23 mouse cellular contexts compared by ENCODE assay signal in the genomic region with DNA sequence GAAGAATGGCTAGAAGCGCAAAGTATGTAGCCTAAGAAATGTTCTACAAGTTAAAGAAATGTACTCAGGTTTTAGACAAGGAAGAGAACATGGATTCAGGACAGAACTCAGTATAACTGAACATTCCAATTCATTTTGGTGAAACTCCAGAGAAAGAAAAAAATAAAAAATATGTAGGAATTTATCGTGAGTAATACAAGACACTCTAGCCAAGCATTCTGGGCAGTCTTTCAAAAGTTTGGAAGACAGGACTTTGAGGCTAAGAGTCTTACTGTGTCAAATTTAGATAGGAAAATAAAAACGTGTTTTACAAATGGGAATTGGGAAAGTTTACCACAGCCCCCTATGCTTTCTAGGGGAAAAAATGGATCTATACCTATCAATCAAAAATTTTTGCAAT. TPM values are rescaled to one million over a fixed set of nuclear protein-coding genes. Genes with fewer than 3 reads are reported as not detected.
DNase-seq lines count a peak whose midpoint lies in the region; ATAC-seq and TF ChIP-seq lines count a peak whose summit lies in the region.
"Had no signal": no experiment of that assay in that cellular context is flagged by ENCODE, and none has a peak within 500 bp of the region (broad histone marks: within the 10 kb centered on the region; RNA-seq: fewer than 3 reads in every experiment).

No protein-coding gene starts in this region.

- no peak overlapping the region for H3K27ac ChIP-seq in hindbrain, postnatal 0 days
- no peak overlapping the region for H3K27ac ChIP-seq in hindbrain, embryonic 11.5 days (ENCODE audit: low read depth, low read length)
- no peak overlapping the region for H3K27ac ChIP-seq in midbrain, embryonic 11.5 days (ENCODE audit: low read depth, low read length)
- H3K27ac ChIP-seq in midbrain, embryonic 14.5 days (replicated peaks; ENCODE audit: low read depth, low read length): no peak overlapping the region
- peak overlapping the region; percentile 86 for H3K27ac ChIP-seq in embryonic fibroblast, embryonic 13.5 days (ENCODE audit: insufficient read depth, low read length)
- H3K27ac ChIP-seq: forebrain, embryonic 15.5 days; gastrocnemius, adult 2 months; layer of hippocampus, adult 2 months had no signal

- no peaks in the 10 kb centered on the region for H3K36me3 ChIP-seq in hindbrain, postnatal 0 days (ENCODE audit: insufficient read depth, low read length)
- no peaks in the 10 kb centered on the region for H3K36me3 ChIP-seq in hindbrain, embryonic 11.5 days (ENCODE audit: control insufficient read depth, insufficient read depth, low read length)
- H3K36me3 ChIP-seq in midbrain, embryonic 11.5 days (ENCODE audit: control insufficient read depth, insufficient read depth, low read length): no peaks in the 10 kb centered on the region
- no peaks in the 10 kb centered on the region for H3K36me3 ChIP-seq in midbrain, embryonic 14.5 days (ENCODE audit: control insufficient read depth, insufficient read depth, low read length)
- H3K36me3 ChIP-seq: forebrain, embryonic 15.5 days; heart, embryonic 12.5 days had no signal

- H3K4me2 ChIP-seq in hindbrain, postnatal 0 days (ENCODE audit: low read depth, low read length): no peak overlapping the region
- no peak overlapping the region for H3K4me2 ChIP-seq in hindbrain, embryonic 11.5 days (replicated peaks; ENCODE audit: low read depth, low read length)
- no peak overlapping the region for H3K4me2 ChIP-seq in midbrain, embryonic 11.5 days
- H3K4me2 ChIP-seq in midbrain, embryonic 14.5 days (ENCODE audit: low read length): no peak overlapping the region
- H3K4me2 ChIP-seq: forebrain, embryonic 15.5 days; heart, embryonic 12.5 days; liver, embryonic 11.5 days had no signal

- 77% methylated on average over 3 of the region's 3 CpGs for WGBS in hindbrain, postnatal 0 days
- 90% methylated on average over 3 of the region's 3 CpGs for WGBS in hindbrain, embryonic 11.5 days
- 89% methylated on average over 3 of the region's 3 CpGs for WGBS in midbrain, embryonic 11.5 days
- 84% methylated on average over 3 of the region's 3 CpGs for WGBS in midbrain, embryonic 14.5 days

- no peak for TF ChIP-seq POLR2A in embryonic fibroblast, embryonic 13.5 days (IDR thresholded peaks at IDR 0.05; ENCODE audit: low read depth, low read length)

- no peak for TF ChIP-seq CTCF in hindbrain, postnatal 0 days (IDR thresholded peaks at IDR 0.05; ENCODE audit: low read depth)
- no peak for TF ChIP-seq CTCF in embryonic fibroblast, embryonic 13.5 days (IDR thresholded peaks at IDR 0.05; ENCODE audit: borderline replicate concordance, insufficient read depth, low read length)

- no peak overlapping the region for H3K4me3 ChIP-seq in hindbrain, postnatal 0 days (ENCODE audit: low read length)
- no peak overlapping the region for H3K4me3 ChIP-seq in hindbrain, embryonic 11.5 days (ENCODE audit: low read depth, low read length)
- no peak overlapping the region for H3K4me3 ChIP-seq in midbrain, embryonic 11.5 days (ENCODE audit: low read depth, low read length)
- no peak overlapping the region for H3K4me3 ChIP-seq in midbrain, embryonic 14.5 days (replicated peaks; ENCODE audit: low read depth, low read length)
- H3K4me3 ChIP-seq in embryonic fibroblast, embryonic 13.5 days (ENCODE audit: insufficient read depth, low read length): no peak overlapping the region
- H3K4me3 ChIP-seq: forebrain, embryonic 15.5 days; gastrocnemius, adult 2 months; heart, embryonic 12.5 days; layer of hippocampus, adult 2 months had no signal

- no peak overlapping the region for H3K9ac ChIP-seq in hindbrain, postnatal 0 days (replicated peaks; ENCODE audit: low read length)
- H3K9ac ChIP-seq in hindbrain, embryonic 11.5 days (ENCODE audit: low read depth, low read length): no peak overlapping the region
- H3K9ac ChIP-seq in midbrain, embryonic 11.5 days (ENCODE audit: low read length): no peak overlapping the region
- H3K9ac ChIP-seq in midbrain, embryonic 14.5 days (replicated peaks; ENCODE audit: low read length): no peak overlapping the region
- H3K9ac ChIP-seq: forebrain, embryonic 15.5 days; heart, embryonic 12.5 days had no signal

- H3K4me1 ChIP-seq in hindbrain, postnatal 0 days (ENCODE audit: insufficient read depth, low read length): no peaks in the 10 kb centered on the region
- H3K4me1 ChIP-seq in hindbrain, embryonic 11.5 days (replicated peaks; ENCODE audit: control insufficient read depth, insufficient read depth, low read length): no peaks in the 10 kb centered on the region
- H3K4me1 ChIP-seq in midbrain, embryonic 11.5 days (ENCODE audit: control insufficient read depth, insufficient read depth, low read length): no peaks in the 10 kb centered on the region
- H3K4me1 ChIP-seq in midbrain, embryonic 14.5 days (ENCODE audit: control insufficient read depth, insufficient read depth, low read length): no peaks in the 10 kb centered on the region
- H3K4me1 ChIP-seq in embryonic fibroblast, embryonic 13.5 days (ENCODE audit: control insufficient read depth, insufficient read depth, low read length): 0 out of 2 replicates have a peak, but pooled peaks cover 2% of the 10 kb centered on the region
- H3K4me1 ChIP-seq: forebrain, embryonic 15.5 days; heart, embryonic 12.5 days had no signal

- ATAC-seq in hindbrain, postnatal 0 days: no peak
- no peak for ATAC-seq in hindbrain, embryonic 11.5 days (ENCODE audit: low FRiP score)
- no peak for ATAC-seq in midbrain, embryonic 11.5 days (ENCODE audit: low FRiP score)
- ATAC-seq in midbrain, embryonic 14.5 days (ENCODE audit: low FRiP score, low TSS enrichment): no peak
- ATAC-seq: forebrain, embryonic 15.5 days; midbrain, embryonic 16.5 days had no signal

- no peaks in the 10 kb centered on the region for H3K9me3 ChIP-seq in hindbrain, postnatal 0 days (ENCODE audit: low read length)
- H3K9me3 ChIP-seq in hindbrain, embryonic 11.5 days (ENCODE audit: control insufficient read depth, low read length): no peaks in the 10 kb centered on the region
- no peaks in the 10 kb centered on the region for H3K9me3 ChIP-seq in midbrain, embryonic 11.5 days (ENCODE audit: control insufficient read depth, low read length)
- H3K9me3 ChIP-seq in midbrain, embryonic 14.5 days (ENCODE audit: control insufficient read depth, low read length): no peaks in the 10 kb centered on the region
- H3K9me3 ChIP-seq: forebrain, embryonic 15.5 days; heart, embryonic 12.5 days had no signal

- H3K27me3 ChIP-seq in hindbrain, postnatal 0 days (ENCODE audit: insufficient read depth, low read length): no peaks in the 10 kb centered on the region
- H3K27me3 ChIP-seq in hindbrain, embryonic 11.5 days (ENCODE audit: control insufficient read depth, insufficient read depth, low read length): no peaks in the 10 kb centered on the region
- H3K27me3 ChIP-seq in midbrain, embryonic 11.5 days (ENCODE audit: control insufficient read depth, insufficient read depth, low read length): no peaks in the 10 kb centered on the region
- no peaks in the 10 kb centered on the region for H3K27me3 ChIP-seq in midbrain, embryonic 14.5 days (ENCODE audit: control insufficient read depth, insufficient read depth, low read length)
- H3K27me3 ChIP-seq: forebrain, embryonic 15.5 days; heart, embryonic 12.5 days had no signal

- peak; percentile 9 for DNase-seq in hindbrain, postnatal 0 days (ENCODE audit: low spot score)
- DNase-seq in hindbrain, embryonic 11.5 days (ENCODE audit: low spot score): no peak
- peak; percentile 28 for DNase-seq in midbrain, embryonic 11.5 days (ENCODE audit: low spot score, missing footprints)
- no peak for DNase-seq in midbrain, embryonic 14.5 days
- DNase-seq in skeletal muscle tissue, adult 2 months (ENCODE audit: low read depth, low spot score): peak; percentile 63
- no peak for DNase-seq in frontal cortex, postnatal 36 days (ENCODE audit: low spot score in 2 of 2)
- DNase-seq: adrenal gland, postnatal 10 days; cerebellum, adult 9-10 months; gastrocnemius, adult 2 months; retina, postnatal 1 day; right cerebral cortex, postnatal 4 days; thymus, postnatal 25 days had no signal

RNA-seq across cellular contexts. Expression of a gene that starts 18.9 kb away (rescaled TPM):
- not detected in 2 replicates for total RNA-seq in hindbrain, postnatal 0 days (2014; rRNA removed)
- polyA plus RNA-seq in hindbrain, postnatal 0 days (2015; fragmentation: Nextera tagmentation; extraction: Ambion mirVana): not detected in 2 replicates
- polyA plus RNA-seq in hindbrain, embryonic 11.5 days (2014; fragmentation: Nextera tagmentation; extraction: Ambion mirVana): not detected in 2 replicates
- polyA plus RNA-seq in midbrain, embryonic 11.5 days (2014; fragmentation: Nextera tagmentation; extraction: Ambion mirVana): not detected in 2 replicates
- not detected in 2 replicates for polyA plus RNA-seq in midbrain, embryonic 14.5 days (2014; fragmentation: Nextera tagmentation; extraction: Ambion mirVana)
- polyA plus RNA-seq in embryonic fibroblast, embryonic 13.5 days (2011; ENCODE audit: insufficient read length, low read depth, missing spikeins): not detected in 2 replicates
- total RNA-seq: adrenal gland, postnatal 10 days; gastrocnemius, adult 2 months; hematopoietic stem cell, adult 5-6 weeks; layer of hippocampus, adult 2 months; left cerebral cortex, postnatal 36 days; MEL had no signal
- polyA plus RNA-seq: forebrain, embryonic 15.5 days; heart, embryonic 12.5 days; kidney, embryonic 16.5 days; liver, embryonic 11.5 days; midbrain, embryonic 16.5 days; testis, adult 2 months had no signal

Comparison
In these comparisons a context has a peak if more than half of its experiments do, and no peak if none do; other contexts are left out.
1. DNase-seq: peak in hindbrain, postnatal 0 days (single experiment), midbrain, embryonic 11.5 days (single experiment) and skeletal muscle tissue, adult 2 months (single experiment); none in hindbrain, embryonic 11.5 days (single experiment), midbrain, embryonic 14.5 days (single experiment) and frontal cortex, postnatal 36 days (0 of 2).